Mouse (Mus musculus) granulocyte monocyte progenitor cell, adult 5-6 weeks (primary cell): ENCODE measurements at regions not wholly inside any gene's neighbourhood (a gene's known extent, or its start where the extent isn't known, plus 50 kb on each side); places are given as distances from the start of the nearest gene placed in this dataset.

Experiments
- ATAC-seq: replicated peaks from 2 replicates; pipeline ENCODE4 v1.8.0; 2016; ENCODE audit warnings: mild to moderate bottlenecking, moderate TSS enrichment, inconsistent platforms; ENCODE audit not compliant: poor library complexity, severe bottlenecking

DNA sequence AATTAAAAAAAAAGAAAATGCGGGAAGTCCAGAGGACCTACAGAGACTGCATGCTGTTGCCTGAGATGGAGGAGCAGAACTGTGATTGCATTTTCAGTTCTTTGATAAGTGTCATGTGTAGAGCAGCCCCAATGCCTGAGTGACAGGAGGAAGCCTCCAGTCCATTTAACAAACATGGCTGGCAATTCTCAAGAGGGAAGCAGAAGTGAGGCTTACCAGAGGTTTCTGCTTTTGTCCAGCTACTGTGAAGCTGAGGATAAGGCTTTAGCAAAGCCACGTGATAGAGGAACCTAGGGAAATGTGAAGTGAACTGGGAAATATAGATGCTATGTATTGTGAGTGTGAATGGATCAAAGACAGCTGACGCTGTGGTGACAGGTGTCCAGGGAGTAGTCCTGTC, 56.6 kb downstream of the Sucnr1 start:
- peak; percentile 65 for ATAC-seq

DNA sequence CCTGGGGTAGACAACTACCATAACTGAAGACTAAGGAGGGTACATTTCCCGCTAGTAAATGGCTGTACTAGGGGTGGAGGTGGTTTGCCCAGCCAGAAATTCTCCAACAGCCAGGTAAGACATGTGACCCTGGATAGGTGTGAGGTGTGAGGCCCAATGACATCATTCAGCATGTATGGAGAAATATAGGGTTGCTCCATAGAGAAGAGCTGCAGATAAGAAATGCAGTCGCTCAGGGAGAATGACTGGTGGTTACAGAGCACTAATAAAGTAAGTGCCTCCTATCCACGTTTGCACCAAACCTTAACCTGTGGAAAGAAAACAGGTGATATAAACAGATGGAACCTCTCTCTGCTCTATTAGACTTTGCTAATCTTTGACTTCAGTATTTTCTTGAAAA, 78.2 kb downstream of the Sucnr1 start:
- ATAC-seq: no peak

DNA sequence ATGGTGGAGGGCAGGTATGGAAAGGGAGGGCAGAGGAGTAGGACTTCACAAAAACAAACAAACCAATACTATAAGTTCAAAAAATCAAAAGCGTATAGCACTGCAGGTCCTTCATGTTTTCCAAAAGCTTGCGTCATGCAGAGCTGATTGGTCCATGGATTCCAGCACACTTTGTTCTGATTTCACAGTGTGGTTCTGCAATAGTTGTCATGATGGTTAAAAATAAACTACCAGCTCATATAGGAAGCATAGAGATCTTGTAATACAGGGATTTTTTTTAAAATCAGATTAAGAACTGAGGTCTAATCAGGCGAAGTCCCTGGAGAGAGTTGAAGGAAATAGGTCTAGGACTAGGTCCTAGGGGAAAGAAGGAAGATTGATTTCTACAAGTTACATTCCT, 86.0 kb downstream of the Sucnr1 start:
- no peak for ATAC-seq

DNA sequence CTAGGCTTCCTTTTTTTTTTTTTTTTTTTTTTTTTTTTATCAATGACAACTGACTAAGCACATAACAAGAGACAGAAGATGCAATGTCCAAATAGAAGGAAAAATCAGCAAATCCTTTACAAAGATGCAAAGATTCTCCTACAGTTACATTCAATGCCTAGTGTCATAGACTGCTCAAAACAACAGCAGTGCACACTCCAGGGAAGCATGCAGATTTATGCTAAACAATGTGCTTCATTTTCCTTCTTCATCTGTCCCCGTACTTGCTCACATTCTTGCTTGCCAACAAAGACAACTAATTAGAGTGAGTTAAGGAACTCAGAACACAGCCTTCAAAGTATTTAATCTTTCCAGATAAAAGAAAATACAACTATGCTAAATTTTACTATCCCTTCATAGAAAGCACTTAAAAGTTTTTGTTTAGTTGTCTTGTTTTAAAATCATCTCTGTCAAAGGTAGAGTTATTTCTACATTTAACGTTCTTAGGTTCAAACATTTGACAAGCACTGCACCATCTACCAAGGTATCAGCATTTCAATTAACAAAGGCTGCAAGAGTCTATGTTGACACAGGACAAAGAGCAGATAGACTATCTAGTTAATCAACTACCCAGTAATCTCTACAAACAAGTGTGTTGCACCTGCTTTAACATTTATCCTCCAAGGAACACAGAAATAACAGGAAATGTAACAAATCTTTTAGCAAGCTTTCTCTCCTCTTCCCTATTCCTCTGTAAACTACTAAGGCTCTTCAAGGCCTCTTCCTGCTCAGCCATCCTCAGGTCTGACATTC, 86.7 kb downstream of the Sucnr1 start:
- no peak for ATAC-seq

DNA sequence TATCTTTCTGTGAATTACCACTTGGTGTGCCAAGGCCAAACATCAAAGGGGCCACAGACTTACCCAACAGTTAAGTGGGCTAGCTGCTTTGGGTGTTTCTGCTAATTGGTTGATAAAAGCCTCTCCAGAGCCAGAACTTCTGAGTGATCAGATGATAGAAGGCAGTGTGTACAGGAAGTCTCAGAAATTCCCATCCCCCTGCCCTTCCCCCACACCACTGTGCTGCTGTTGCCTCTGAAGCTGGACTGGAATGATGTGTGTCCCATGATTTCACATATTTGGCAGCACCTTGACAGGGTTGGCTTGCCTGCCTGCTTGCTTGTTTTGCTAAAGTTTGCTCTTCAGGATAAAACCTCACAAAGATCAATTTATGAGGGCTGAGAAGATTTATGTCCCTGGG, 87.9 kb downstream of the Sucnr1 start:
- no peak for ATAC-seq

DNA sequence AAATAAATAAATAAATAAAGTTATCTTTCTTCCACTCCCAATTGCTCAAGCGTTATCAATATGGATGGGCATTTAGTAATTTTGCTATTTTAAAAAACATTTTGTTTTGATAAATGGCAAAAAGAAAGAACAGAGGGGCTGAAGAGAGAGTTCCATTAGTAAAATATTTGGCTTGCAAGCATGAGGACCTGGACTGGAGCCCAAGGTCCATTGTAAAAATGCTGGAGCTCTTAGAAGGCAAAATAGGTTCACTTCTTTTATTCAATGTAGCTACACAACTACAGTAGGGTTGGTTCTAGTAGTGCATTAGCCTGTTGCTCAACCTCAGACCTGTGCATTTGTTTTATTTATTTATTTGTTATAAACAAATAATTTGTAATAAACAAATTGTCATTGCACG, 102.8 kb downstream of the Sucnr1 start:
- no peak for ATAC-seq

DNA sequence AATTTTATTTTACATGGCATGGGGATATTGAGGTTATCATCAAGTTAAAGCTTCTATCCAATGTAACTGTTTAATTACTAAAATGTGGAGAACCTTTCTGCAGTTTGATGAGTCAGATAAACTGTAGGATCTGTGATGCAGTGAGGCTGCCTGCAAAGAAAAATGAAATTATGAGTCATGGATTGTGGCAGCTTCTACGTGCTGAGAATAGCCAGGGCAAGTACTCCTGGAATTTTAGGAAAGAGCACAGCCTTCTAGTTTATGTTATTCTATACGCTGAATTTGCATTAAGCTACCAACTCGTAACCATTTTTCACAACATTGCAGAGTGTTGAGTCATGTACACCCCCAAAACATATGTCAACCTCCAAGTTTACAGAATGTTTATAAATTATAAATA, 114.4 kb downstream of the Sucnr1 start:
- ATAC-seq: no peak

DNA sequence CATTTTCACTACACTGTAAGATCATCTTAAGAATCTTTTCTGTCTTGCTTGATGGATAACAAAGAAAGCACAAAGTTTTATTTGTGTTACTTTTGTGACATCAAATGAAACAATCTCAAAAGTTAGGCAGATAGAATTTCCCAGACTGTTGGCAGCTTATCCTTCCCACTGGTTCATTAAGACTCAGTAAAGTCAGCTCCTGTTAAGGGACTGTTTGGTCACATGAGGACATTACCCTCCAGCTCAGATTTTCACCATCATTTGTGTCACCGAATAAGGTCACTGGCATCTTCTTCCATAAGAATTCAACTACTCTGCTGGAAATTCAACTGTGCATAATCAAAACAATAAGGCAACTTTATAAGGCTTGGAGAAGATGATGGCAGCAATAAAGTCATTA, 126.3 kb downstream of the Sucnr1 start:
- ATAC-seq: no peak

DNA sequence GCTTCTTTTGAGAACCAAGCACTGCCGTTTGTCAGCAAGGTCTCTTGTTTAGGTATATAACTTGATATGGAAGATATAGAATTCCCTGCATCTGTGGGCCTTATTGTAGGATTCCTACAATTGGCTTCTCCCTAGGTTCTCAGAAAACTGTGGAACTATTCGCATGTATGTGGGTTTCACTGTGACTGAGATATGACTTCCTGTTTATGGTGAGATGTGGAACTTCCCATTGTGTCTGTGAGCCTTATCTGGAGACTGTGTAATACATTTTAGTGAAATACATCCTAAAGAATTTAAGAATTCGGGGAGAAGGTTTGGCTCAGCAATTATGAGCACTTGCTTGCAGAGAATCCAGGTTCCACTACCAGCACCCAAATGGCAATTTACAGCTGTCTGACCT, 137.3 kb downstream of the Sucnr1 start:
- ATAC-seq: peak; percentile 46; the same call in 1 of the 2 replicates

DNA sequence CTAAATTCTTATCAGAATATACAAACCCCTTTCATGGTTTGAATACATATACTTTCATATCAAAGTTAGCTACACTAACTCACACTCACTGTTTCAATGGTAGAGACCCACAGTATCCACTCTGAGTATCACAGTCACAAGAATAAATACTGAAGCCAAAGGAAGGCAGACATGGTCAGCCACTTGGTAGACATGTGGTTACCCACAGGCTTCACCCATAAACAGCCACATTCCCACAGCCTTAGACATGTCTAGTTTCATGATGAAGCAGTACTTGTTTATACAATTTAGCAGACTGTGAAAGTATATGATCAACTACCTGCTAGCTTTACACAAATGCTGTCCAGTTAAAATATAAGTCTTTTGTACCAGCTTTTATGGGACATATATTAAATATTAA, 159.0 kb downstream of the Sucnr1 start:
- no peak for ATAC-seq

DNA sequence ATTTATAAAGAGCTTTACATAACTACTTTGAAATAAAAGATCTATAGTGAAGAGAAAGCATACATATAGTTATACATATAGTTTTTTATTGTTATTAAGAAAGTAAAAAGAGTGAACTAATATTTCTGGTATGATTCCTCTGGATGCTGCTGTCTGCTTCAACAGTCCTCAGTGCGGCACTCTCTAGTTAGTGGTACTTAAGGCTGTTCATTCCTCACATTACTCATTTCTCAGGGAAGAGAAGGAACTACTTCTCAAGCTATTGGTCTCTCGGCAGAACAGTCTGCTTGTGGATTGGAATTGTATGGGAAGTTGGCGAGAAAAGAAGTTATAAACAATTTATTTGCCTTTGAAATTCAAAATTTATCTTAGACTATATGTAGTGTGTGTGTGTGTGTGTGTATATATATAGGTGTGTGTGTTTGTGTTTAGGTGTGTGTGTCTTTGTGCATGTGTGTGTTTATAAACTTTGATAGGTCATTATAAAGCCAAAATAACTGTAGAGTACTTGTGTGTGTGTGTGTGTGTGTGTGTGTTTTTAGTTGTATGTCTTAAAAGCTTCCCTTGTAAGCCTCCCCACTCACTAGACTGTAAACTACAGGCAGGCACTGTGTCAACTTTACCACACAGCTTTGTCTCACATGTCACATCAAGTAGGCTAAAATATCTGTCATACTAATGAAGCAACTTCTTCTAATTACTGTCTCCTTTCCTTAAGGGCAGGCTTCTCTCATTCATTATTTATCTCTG, 185.2 kb downstream of the Sucnr1 start:
- ATAC-seq: no peak

DNA sequence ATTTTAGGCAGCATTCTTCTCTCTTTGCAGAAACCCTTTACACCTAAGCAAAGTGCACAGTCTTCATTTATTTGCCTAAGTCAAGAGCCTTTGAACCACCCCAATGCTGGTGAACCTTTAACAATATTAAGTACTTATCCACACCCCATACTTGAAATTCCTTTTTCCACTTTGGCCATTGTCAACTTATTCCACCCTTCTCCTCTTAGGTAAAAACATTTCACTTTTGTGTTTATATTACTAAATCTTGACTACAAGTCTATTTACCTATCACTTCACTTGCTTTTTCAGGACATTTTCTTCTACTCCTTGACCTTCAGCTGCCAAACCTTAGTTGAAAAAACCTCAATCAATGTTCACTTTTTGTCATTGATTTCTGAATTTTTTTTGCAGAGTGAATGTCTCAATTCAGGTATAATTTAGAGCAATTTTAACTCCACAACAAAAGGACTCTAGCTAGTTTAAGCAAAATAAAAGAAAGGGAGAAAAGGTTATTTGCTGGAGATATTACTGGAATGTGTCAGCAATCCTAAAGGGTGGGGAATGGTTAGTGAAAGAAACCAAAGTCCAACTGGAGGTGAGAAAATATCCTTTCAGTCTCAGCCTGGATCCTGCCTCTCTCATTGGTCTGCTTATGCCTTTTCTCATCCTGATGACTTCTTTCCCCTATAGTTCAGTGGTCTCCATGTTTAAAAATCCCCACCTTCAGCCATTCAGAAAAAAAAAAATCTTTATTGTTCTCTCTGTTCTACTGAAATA, 185.9 kb downstream of the Sucnr1 start:
- ATAC-seq: no peak

DNA sequence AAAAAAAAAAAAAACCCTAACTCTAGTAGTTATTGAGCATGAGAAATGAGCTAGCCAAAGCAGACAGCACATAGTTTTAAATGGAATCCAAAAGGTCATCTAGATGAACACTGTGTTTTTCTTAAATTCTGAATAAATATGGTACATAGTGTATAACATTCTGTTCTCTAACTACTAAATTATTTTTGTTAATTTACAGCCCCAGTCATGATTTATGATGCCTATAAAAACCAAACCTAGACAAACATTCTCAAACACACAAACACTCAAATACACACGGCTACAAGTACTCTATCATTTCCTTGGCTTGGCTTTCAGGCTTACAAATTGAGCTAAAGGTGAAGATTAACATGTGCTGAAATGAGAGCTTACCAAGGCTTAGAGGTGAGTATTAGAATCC, 188.8 kb downstream of the Sucnr1 start:
- no peak for ATAC-seq

DNA sequence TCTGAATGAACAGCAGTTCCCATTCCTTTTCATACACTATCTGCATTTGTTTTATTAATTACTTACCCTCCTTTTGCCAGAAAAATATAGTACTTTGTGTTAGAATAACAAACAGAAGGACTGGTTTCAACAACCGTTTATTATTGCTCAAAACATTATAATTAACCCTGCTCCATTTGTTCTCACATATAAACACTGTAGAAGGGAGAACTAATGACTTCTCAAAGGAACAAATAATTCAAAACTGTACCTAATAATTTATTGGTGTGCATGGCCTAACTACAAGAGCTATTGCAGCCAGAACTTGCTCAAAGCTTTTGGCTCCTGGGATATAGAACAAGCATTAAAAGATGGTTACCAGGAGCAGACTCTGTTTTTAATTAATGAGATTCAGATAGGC, 192.1 kb downstream of the Sucnr1 start:
- ATAC-seq: no peak

DNA sequence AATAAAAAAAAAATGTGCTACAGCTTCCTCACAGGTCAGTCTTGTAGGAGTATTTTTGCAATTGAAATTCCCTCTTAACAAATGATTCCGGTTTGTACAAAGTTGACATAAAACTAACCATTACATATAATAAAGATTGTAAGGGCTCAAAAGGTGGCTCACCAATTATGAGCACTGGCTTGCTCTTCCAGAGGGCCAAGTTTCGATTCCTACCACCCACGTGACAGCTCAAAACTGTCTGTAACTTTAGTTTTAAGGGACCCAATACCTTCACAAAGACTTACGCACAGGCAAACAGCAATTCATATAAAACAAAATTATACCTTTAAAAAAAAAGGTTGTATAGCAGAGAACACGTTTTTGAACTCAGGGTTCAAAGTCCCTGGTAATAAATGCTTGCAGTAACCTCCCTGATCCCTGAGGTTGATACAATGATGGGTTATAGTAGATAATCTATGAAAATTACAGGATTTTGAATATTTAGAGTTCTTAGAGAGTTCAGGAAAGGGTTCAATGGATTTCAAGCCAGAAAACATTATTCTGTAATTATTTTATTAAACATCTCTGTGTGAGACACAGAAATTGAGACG, 193.7 kb downstream of the Sucnr1 start:
- no peak for ATAC-seq

DNA sequence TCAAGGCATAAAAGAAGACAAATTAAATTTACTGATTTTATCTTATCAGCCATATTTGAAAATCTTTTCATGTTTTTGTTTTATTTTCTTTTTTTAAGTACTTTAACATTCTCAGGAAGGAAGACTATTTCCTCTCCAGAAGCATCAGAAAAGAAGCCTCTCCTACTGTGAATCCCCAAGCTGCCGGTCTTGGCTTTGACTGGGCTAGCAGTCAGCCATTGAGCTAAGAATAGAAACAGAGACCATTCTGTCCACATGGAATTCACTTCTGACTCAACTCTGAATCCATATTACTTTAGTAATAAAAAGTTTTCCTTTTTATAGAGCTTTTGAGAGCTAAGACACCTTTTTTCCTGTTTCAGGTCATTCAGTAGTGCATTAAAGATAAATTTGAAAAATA, 194.8 kb upstream of the Mbnl1 start:
- ATAC-seq: no peak

DNA sequence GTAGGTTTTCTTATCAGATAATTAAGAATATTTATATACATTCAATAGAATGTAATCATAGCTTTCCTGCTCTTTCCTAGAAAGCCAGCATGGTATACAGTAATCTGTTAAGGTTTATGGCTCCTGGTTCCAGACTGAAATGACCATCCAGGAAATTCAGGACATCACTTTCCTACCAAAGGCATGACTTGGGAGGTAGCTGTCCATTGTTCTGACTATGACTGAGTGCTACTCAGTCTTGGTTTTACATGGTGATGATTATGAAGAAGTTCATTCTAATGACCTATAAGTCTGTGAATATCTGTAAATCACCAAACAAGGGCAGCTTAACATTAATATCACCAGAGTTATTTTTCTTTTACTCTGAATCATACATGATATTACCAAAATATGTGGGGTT, 191.4 kb upstream of the Mbnl1 start:
- ATAC-seq: no peak

DNA sequence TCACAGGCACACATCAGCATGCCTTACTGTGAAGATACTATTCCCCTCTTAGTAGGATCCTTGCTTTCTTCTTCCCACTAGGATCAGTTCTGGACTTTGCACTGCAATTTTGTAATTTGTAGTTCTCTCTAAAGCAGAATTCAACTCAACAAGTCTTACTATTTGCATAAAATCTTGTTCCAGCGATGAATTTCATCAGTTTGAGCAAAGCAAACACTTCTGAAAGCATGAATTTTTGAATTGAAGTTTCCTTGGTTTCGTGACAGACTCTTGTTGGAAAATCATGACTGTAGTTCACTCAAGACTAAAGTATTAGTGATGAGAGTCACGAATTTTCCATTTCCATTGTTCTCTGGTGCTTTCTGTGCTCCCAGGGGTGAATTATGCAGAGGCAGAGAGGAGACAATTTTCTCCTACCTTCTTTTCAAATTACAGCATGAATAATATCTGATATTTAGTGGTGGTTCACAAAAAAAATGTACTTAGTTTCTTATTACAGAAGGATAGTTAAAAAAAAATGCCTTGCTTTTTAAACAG, 190.6 kb upstream of the Mbnl1 start:
- no peak for ATAC-seq

DNA sequence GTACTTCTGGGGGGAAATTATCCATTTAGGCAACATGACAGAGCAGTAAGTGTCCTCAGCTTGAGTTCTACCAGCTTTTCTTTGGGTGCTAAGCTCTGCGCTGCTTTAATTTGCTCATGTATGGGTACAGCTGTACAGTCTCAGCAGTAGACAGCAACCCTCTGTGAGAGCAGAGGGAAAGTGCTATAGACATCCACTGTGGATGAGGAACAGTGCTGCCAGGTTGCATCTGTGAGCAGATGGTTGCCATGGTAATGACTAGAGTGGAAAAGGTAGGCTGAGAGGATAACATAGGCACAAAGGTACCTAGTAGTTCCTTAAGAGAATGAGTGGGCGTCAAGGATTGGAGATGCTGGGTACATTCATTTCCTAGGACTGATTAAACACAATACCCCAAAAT, 180.5 kb upstream of the Mbnl1 start:
- no peak for ATAC-seq

DNA sequence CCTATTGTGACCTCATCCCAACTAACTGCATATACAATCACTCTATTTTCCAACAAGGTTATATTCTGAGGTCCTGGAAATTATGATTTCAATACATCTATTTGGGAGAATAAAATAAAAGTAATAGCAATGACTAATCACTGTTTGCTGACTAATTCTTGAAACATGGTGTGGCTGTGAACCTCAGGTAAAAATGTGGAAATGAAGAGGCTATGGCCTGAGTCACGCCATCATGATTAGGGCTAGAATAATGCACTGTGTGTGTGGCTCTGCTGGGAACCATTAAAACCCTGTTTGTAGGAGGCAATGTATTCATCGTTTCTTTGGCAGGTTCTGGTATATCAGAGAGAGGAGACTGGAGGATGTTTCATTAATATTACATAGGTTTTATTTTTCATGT, 179.7 kb upstream of the Mbnl1 start:
- no peak for ATAC-seq

DNA sequence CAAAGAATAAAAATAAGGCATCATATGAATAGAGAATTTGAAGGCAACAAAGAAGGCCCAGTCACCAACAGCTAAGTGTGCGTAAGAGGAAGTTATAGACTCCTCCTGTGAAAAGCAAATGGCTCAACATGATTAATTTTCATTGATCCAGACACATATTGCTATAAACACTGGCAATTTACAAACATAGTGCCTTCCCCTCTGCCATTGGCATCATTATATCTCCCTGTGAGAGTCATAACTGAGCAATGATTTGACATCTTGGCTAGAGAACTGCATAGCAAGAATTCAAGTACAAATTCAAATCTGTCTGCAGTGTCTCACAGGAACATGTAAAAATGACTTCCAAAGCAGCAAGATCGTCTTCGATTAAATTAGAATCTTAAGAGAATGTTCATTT, 167.2 kb upstream of the Mbnl1 start:
- ATAC-seq: no peak
